Mouse (Mus musculus) T-helper 2 cell (primary cell): ENCODE data around the gene Mrtfb.
"Not testable (repeated sequence)": the region's sequence is repeated elsewhere in the genome, so short reads cannot be mapped to it uniquely, and the experiment has no call there.

Experiments
- in situ Hi-C: fragments of 300-600 bp; cut with MboI, MseI; formaldehyde crosslinking; loops from one replicate; pipeline ENCODE4 v1.15.1; 2025; ENCODE audit warnings: high pct_unique_total_duplicates

Mrtfb gene

GRCm38 (mm10) chr16:13276258-13276657 lies 20.0 kb downstream of the Mrtfb start:
- in situ Hi-C loops = no loop called here

- in situ Hi-C loops = no loop called here
Measured at GRCm38 (mm10) chr16:13276709-13277399, 20.6 kb downstream of the Mrtfb start.

- in situ Hi-C loops = not testable (repeated sequence)
Measured at GRCm38 (mm10) chr16:13286425-13286824, 30.1 kb downstream of the Mrtfb start.

- in situ Hi-C loops = no loop called here
Measured at GRCm38 (mm10) chr16:13297860-13298259, 41.6 kb downstream of the Mrtfb start.

- in situ Hi-C loops = no loop called here
Measured at GRCm38 (mm10) chr16:13298991-13299390, 42.7 kb downstream of the Mrtfb start.

GRCm38 (mm10) chr16:13306065-13306695 lies 49.9 kb downstream of the Mrtfb start:
- in situ Hi-C loops = no loop called here

GRCm38 (mm10) chr16:13310096-13310683 lies 53.9 kb downstream of the Mrtfb start:
- in situ Hi-C loops = loop anchor here (10.0 kb wide), 1 partner anchor 1305 kb away; no protein-coding TSS in a partner anchor

GRCm38 (mm10) chr16:13311374-13311773 lies 55.1 kb downstream of the Mrtfb start:
- in situ Hi-C loops = loop anchor here (10.0 kb wide), 1 partner anchor 1307 kb away; no protein-coding TSS in a partner anchor

- in situ Hi-C loops = loop anchor here (10.0 kb wide), 1 partner anchor 1308 kb away; no protein-coding TSS in a partner anchor
Measured at GRCm38 (mm10) chr16:13313096-13313719, 56.9 kb downstream of the Mrtfb start.

- in situ Hi-C loops = no loop called here
Measured at GRCm38 (mm10) chr16:13323751-13324150, 67.5 kb downstream of the Mrtfb start.

- in situ Hi-C loops = no loop called here
Measured at GRCm38 (mm10) chr16:13326622-13327021, 70.3 kb downstream of the Mrtfb start.

- in situ Hi-C loops = no loop called here
Measured at GRCm38 (mm10) chr16:13328646-13329045, 72.4 kb downstream of the Mrtfb start.

- in situ Hi-C loops = no loop called here
Measured at GRCm38 (mm10) chr16:13329640-13330039, 73.4 kb downstream of the Mrtfb start.

GRCm38 (mm10) chr16:13330221-13330659 lies 74.0 kb downstream of the Mrtfb start:
- in situ Hi-C loops = no loop called here

GRCm38 (mm10) chr16:13331898-13332297 lies 75.6 kb downstream of the Mrtfb start:
- in situ Hi-C loops = no loop called here

GRCm38 (mm10) chr16:13332536-13332935 lies 76.3 kb downstream of the Mrtfb start:
- in situ Hi-C loops = no loop called here

GRCm38 (mm10) chr16:13333781-13334341 lies 77.6 kb downstream of the Mrtfb start:
- in situ Hi-C loops = no loop called here

GRCm38 (mm10) chr16:13336503-13337230 lies 80.4 kb downstream of the Mrtfb start:
- in situ Hi-C loops = no loop called here

GRCm38 (mm10) chr16:13338094-13338493 lies 81.8 kb downstream of the Mrtfb start:
- in situ Hi-C loops = no loop called here

- in situ Hi-C loops = no loop called here
Measured at GRCm38 (mm10) chr16:13339433-13339832, 83.2 kb downstream of the Mrtfb start.

- in situ Hi-C loops = not testable (repeated sequence)
Measured at GRCm38 (mm10) chr16:13345822-13346221, 89.5 kb downstream of the Mrtfb start.
